Mouse (Mus musculus): ENCODE results near the gene Xrcc1. TPM values are rescaled to one million over a fixed set of nuclear protein-coding genes. Genes with fewer than 3 reads are reported as not detected.

The Xrcc1 gene
- 89.6 and 99.1 TPM in 2 replicates for polyA plus RNA-seq (2015; fragmentation: Nextera tagmentation; extraction: Ambion mirVana)

DNA sequence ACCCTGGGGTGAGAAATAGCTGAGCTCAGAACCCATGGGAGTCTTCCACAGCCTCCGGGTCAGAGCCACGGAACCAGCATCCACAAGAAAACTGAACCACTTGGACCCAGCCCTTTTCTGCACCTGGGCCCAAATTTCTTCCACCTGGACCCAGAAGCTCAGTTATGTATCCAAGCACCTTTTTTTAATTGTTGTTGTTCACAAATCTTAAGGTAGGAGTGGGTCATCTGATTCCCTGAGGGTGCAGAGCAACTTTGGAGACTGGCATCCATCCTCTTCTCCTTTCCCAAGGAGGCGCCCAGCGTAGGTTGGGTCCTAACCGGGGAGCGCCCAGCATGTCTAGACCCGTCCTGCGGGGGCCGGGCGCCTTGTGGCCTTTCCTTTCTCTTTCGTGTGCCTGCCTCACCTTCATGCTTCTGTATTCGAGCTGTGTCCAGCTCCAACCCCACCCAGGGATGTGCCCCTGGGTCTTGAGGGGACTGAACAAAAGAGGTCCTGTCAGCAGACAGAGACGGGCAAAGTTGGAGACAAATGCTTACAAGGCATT, at the start of gene Xrcc1, which contains the start of gene Pinlyp:
TSS of gene Xrcc1 (plus strand) at position 222 of the 547 bp plus-strand sequence.
TSS of gene Pinlyp (minus strand) at position 51 of the 547 bp plus-strand sequence.
- Histone ChIP-seq H3K9me3 (replicated peaks) (no peaks in the 10 kb centered on the region), H3K4me3 (peak within 1 kb of the TSS; percentile 83), H3K36me3 (ENCODE audit: poor library complexity, severe bottlenecking) (peaks cover 28% of the 10 kb centered on the region), H3K4me2 (peak within 1 kb of the TSS; percentile 74), H3K27me3 (no peaks in the 10 kb centered on the region), H3K4me1 (peaks cover 22% of the 10 kb centered on the region), H3K27ac (peak within 1 kb of the TSS; percentile 59), H3K9ac (peak within 1 kb of the TSS; percentile 85)
- ATAC-seq, result 0 out of 2 replicates have a peak, but pooled peaks have one; percentile 9
- 39% methylated on average over 13 of the region's 13 CpGs for WGBS

DNA sequence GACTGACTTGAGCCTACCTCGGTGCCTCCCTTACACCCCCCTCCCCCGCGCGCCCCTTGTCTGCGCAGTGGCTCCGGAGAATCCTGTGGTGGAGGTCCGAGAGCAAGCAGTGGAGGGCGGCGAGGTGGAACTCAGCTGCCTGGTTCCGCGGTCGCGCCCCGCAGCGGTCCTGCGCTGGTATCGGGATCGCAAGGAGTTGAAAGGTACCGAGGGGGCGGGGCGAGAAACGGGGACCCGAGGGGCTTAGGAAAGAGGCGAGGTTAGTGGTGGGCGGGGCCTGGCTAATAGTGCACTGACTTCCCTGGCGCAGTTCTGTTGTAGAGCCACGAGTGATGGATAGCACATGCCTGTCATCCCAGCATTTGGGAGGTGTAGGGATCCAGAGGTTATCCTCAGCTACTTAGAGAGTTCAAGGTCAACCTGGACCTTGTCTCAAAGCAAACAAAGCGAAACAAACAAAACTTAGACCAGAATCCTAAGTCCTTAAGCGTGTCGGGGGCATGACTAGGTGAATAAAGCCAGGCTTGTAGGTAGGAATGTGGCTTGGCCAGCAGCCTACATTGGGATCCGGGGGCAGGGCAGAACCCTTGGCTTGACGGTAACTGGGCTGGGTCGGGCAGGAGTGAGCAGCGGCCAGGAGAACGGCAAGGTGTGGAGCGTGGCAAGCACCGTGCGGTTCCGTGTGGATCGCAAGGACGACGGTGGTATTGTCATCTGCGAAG, 46.1 kb upstream of the Xrcc1 start:
- ATAC-seq, result peak; percentile 17; the same call in 1 of the 2 replicates
- Histone ChIP-seq H3K27ac (no peak overlapping the region), H3K36me3 (ENCODE audit: poor library complexity, severe bottlenecking) (peaks cover 64% of the 10 kb centered on the region), H3K9me3 (replicated peaks) (no peaks in the 10 kb centered on the region), H3K9ac (no peak overlapping the region), H3K4me2 (peak overlapping the region; percentile 36; the same call in 1 of the 2 replicates), H3K4me3 (no peak overlapping the region), H3K27me3 (peaks cover 9% of the 10 kb centered on the region; the same call in 1 of the 2 replicates), H3K4me1 (peaks cover 23% of the 10 kb centered on the region)
- 21% methylated on average over 43 of the region's 43 CpGs for WGBS

DNA sequence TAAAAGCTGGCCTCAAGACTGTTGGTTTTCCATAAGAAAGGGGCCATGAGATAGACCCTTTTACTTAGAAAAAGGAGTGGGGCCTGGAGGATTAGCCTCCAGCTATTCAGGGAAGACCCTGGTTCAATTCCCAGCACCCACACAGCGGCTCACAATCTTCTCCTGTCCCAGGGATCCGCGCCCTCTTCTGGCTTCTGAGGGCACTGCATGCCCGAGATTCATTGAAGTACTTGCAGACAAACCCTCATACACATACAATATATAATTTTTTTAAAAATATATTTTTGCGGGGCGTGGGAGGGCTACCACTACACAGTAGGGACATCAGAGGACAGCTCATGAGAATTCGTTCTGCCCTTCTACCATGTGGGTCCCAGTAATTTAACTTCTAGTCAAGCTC, 45.2 kb upstream of the Xrcc1 start:
- Histone ChIP-seq H3K27ac (no peak overlapping the region), H3K4me3 (no peak overlapping the region), H3K9me3 (replicated peaks) (no peaks in the 10 kb centered on the region), H3K27me3 (peaks cover 9% of the 10 kb centered on the region; the same call in 1 of the 2 replicates), H3K9ac (no peak overlapping the region), H3K4me1 (peaks cover 32% of the 10 kb centered on the region), H3K36me3 (ENCODE audit: poor library complexity, severe bottlenecking) (peaks cover 61% of the 10 kb centered on the region), H3K4me2 (no peak overlapping the region)
- no peak for ATAC-seq
- WGBS, result 39% methylated on average over 7 of the region's 7 CpGs

DNA sequence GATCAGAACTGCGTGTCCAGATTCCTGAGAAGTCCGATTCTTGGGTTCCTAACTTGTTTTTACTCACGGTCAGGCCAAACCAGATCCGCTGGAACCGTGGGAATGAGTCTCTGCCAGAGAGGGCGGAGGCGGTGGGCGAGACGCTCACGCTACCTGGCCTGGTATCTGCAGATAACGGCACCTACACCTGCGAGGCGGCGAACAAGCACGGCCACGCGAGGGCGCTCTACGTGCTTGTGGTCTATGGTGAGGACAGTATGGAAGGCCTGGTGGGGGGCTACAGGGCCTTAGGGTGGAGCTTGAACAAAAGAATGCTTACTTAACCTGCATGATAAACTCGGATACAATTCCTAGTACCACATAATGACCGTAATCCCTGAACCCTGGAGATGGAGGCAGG, 44.6 kb upstream of the Xrcc1 start:
- ATAC-seq, result no peak
- WGBS, result 51% methylated on average over 21 of the region's 21 CpGs
- Histone ChIP-seq H3K4me2 (no peak overlapping the region), H3K36me3 (ENCODE audit: poor library complexity, severe bottlenecking) (peaks cover 61% of the 10 kb centered on the region), H3K27me3 (peaks cover 9% of the 10 kb centered on the region; the same call in 1 of the 2 replicates), H3K27ac (no peak overlapping the region), H3K9ac (no peak overlapping the region), H3K4me3 (no peak overlapping the region), H3K4me1 (peaks cover 37% of the 10 kb centered on the region), H3K9me3 (replicated peaks) (no peaks in the 10 kb centered on the region)

DNA sequence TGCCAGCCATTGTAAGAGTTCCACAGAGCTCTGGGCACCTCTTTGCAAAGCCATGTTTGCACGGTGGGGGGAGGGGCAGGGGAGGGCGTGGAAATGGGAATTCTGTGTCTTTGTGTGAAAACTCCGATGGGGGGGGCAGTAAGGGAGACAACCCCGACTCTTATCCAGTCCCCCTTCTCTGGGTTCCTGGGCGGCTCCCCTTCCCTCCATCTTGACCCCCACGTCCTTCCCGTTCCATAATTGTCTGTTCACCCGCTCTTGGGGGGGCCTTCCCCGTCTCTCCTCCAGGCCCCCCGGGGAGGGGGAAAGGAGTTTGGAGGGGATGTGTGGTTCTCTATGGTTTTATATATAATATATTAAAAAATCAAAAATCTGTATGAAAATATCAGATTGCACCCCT, 42.1 kb upstream of the Xrcc1 start:
- Histone ChIP-seq H3K4me3 (no peak overlapping the region), H3K27ac (no peak overlapping the region; the same call in 1 of the 2 replicates), H3K9ac (no peak overlapping the region), H3K27me3 (no peaks in the 10 kb centered on the region), H3K9me3 (replicated peaks) (no peaks in the 10 kb centered on the region), H3K4me1 (peaks cover 47% of the 10 kb centered on the region), H3K36me3 (ENCODE audit: poor library complexity, severe bottlenecking) (peaks cover 47% of the 10 kb centered on the region), H3K4me2 (no peak overlapping the region)
- ATAC-seq, result no peak
- 35% methylated on average over 10 of the region's 10 CpGs for WGBS

DNA sequence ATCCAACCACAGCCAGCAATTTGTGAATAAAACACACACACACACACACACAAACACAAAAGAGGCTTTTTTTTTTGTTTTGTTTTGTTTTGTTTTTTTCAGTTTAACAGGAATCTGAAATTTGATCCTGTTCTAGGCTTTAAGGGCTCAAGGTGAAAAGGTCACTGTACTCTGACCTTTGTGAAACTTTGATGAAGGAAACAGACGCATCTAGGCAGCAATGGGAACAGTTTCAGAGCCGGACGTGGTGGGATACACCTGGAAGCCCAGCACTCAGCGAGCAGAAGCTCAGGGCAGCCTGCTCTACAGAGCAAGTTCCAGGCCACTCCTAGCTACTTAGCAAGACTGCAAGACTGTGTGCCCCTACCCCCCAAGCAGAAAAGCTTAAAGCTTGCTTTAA, 41.2 kb upstream of the Xrcc1 start:
- H3K27ac ChIP-seq, result peak overlapping the region; percentile 100
- no peak overlapping the region for H3K4me3 ChIP-seq
- H3K27me3 ChIP-seq, result no peaks in the 10 kb centered on the region
- ATAC-seq, result no peak
- peak overlapping the region; percentile 81; the same call in 1 of the 2 replicates for H3K4me2 ChIP-seq
- 25% methylated on average over 4 of the region's 4 CpGs for WGBS
- peak overlapping the region; percentile 91; the same call in 1 of the 2 replicates for H3K9ac ChIP-seq
- no peaks in the 10 kb centered on the region for H3K9me3 ChIP-seq (replicated peaks)
- peaks cover 50% of the 10 kb centered on the region for H3K4me1 ChIP-seq
- peaks cover 39% of the 10 kb centered on the region for H3K36me3 ChIP-seq (ENCODE audit: poor library complexity, severe bottlenecking)

DNA sequence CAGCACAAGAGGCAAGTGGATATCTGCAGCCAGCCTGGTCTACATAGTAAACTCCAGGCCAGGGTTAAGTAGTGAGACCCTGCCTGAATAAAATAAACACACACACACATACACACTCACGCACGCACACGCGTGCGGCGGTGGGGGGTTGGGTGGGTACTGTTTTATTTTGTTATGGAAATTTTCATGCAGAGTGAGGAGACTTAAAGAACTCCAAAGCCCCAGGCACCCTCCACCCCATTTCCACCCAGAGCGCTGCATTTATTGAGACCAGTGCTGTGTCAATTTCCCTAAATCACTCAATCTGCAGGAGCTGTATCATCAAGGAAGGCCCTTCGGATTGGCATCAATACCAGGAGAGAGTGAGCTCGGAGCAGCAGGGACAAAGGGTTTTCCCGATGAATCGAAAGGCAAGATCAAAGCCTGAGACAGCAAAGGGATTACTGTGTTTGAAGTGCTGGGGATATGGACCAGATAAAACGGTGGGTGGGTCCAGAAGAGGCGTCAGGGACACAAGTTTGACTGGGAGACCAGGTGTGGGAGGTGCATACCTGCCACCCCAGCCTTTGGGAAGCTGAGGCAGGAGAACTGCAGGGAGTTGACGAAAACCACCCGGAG, 40.5 kb upstream of the Xrcc1 start:
- H3K4me1 ChIP-seq, result peaks cover 57% of the 10 kb centered on the region
- 11% methylated on average over 15 of the region's 15 CpGs for WGBS
- H3K36me3 ChIP-seq (ENCODE audit: poor library complexity, severe bottlenecking), result peaks cover 35% of the 10 kb centered on the region
- no peaks in the 10 kb centered on the region for H3K9me3 ChIP-seq (replicated peaks)
- peak overlapping the region; percentile 91 for H3K9ac ChIP-seq
- peak overlapping the region; percentile 81 for H3K4me2 ChIP-seq
- no peak for ATAC-seq
- H3K27me3 ChIP-seq, result no peaks in the 10 kb centered on the region
- peak overlapping the region; percentile 57 for H3K4me3 ChIP-seq
- peak overlapping the region; percentile 100 for H3K27ac ChIP-seq

DNA sequence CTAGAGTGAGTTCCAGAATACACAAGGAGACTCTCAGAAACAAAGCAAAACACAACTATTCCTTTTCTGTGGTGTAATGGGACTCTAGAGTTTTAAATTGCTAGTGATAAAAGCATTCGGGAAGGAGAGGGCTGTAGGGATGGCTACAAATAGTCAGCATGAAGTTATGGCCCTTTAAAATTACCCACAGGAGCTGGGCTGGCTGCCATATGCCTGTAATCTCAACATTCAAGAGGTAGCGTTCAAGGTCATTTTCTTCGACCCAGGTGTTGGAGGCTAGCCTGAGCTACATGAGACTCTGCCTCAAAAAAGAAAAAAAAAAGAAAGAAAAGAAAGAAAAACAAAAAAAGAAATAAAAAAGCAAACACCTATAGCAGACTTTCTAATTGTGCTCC, 40.0 kb upstream of the Xrcc1 start:
- peak overlapping the region; percentile 57 for H3K4me3 ChIP-seq

DNA sequence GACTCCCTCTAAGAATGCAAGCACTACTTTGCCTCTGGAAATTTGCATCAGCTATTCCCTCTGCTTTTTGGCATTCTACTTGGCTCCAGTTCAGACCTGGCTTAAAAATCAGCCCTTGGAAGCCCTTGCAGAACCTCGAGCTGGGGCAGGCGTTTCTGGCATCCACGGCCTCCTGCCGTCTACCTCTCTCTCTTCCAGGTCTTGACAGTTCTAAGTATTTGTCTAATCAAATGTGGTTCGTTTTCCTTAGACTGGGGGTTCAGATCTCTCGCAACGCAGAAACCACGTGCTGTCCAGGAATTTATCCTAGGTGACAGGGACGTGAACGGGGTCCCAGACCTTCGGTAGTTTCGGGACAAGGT, 39.6 kb upstream of the Xrcc1 start:
- H3K36me3 ChIP-seq (ENCODE audit: poor library complexity, severe bottlenecking), result peaks cover 35% of the 10 kb centered on the region
- ATAC-seq, result no peak
- H3K4me1 ChIP-seq, result peaks cover 59% of the 10 kb centered on the region

More for the DNA sequence above, 40.0 kb upstream of the Xrcc1 start:
- H3K36me3 ChIP-seq (ENCODE audit: poor library complexity, severe bottlenecking), result peaks cover 35% of the 10 kb centered on the region
- peak overlapping the region; percentile 91 for H3K9ac ChIP-seq
- ATAC-seq, result no peak
- WGBS, result 7% methylated on average over 3 of the region's 3 CpGs
- peak overlapping the region; percentile 81 for H3K4me2 ChIP-seq
- H3K27ac ChIP-seq, result peak overlapping the region; percentile 100
- H3K9me3 ChIP-seq (replicated peaks), result no peaks in the 10 kb centered on the region
- peaks cover 59% of the 10 kb centered on the region for H3K4me1 ChIP-seq
- H3K27me3 ChIP-seq, result no peaks in the 10 kb centered on the region

DNA sequence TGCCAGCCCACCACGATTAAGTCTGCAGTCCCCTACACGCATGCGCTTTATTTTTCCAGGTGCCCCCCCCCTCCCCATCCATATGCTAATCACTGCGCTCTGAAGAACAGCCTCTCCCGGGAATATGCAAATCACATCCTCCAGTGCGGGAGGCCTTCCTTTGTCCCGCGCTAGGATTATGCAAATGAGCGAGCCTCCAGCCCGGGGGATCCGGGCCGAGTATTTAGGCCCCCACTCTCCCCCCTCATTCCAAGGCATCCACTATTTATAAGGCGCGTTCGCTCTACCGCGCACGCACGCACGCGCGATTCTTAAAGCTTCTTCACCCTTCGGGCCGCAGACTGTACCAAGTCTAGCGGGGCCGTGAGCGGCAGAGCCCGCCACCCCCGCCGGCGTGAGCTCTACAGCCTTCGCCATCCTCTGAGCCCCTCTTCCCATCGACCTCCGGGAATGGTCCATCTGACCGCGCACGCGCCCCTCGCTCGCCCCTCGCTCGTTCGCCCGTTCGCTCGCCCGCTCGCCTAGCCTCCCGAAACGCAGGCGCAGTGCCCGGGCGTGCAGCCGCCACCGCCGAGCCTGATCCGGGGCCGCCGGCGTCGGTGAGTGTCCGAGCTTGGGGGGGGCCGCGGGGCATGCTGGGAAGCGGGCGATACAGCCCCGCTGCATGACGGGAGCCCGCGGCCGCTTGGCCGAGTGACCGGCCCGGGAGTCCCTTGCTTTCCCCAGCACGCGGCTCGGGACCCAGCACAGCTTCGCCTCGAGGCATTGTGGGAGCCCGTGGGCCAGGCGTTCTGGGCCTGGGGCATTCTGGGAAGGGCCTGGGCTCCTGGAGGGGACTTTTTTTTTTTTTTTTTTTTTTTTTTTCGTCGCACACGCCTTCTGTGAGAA, 39.0 kb upstream of the Xrcc1 start, which contains the start of gene Zfp428:
TSS of gene Zfp428 (plus strand) at position 169 of the 888 bp plus-strand sequence.
- H3K9ac ChIP-seq, result peak within 1 kb of the TSS; percentile 91
- no peaks in the 10 kb centered on the region for H3K27me3 ChIP-seq
- H3K4me1 ChIP-seq, result peaks cover 59% of the 10 kb centered on the region
- ATAC-seq, result peak; percentile 93
- H3K4me2 ChIP-seq, result peak within 1 kb of the TSS; percentile 81
- H3K4me3 ChIP-seq, result peak within 1 kb of the TSS; percentile 57
- H3K36me3 ChIP-seq (ENCODE audit: poor library complexity, severe bottlenecking), result peaks cover 35% of the 10 kb centered on the region
- H3K9me3 ChIP-seq (replicated peaks), result no peaks in the 10 kb centered on the region
- peak within 1 kb of the TSS; percentile 100 for H3K27ac ChIP-seq
- WGBS, result under 1% methylated on average over 79 of the region's 84 CpGs

More for the DNA sequence above, 39.6 kb upstream of the Xrcc1 start:
- Histone ChIP-seq H3K4me2 (peak overlapping the region; percentile 81), H3K4me3 (peak overlapping the region; percentile 57), H3K27ac (peak overlapping the region; percentile 100), H3K9ac (peak overlapping the region; percentile 91), H3K27me3 (no peaks in the 10 kb centered on the region), H3K9me3 (replicated peaks) (no peaks in the 10 kb centered on the region)
- WGBS, result 0% methylated on average over 12 of the region's 12 CpGs

DNA sequence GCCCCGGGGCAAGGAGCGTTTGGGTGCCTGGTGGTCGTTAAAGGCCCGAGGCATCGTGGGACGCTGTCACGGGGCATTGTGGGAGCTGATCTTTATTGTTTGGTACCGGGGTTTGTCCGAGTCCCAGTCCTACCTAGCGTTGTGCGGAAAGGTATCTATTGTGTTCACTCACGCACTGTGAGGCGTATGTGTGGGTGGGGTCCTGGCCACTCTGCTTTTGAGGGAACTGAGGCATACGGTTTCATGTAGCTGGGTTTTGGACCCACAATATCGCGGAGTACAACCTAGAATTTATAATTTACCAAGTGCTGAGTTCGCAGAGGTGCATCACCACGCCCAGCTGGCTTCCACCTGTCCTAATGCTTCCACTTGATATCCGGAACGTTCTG, 38.4 kb upstream of the Xrcc1 start:
- H3K4me2 ChIP-seq, result peak overlapping the region; percentile 81
- under 1% methylated on average over 20 of the region's 20 CpGs for WGBS
- H3K4me1 ChIP-seq, result peaks cover 59% of the 10 kb centered on the region
- peaks cover 34% of the 10 kb centered on the region for H3K36me3 ChIP-seq (ENCODE audit: poor library complexity, severe bottlenecking)
- no peaks in the 10 kb centered on the region for H3K9me3 ChIP-seq (replicated peaks)
- no peaks in the 10 kb centered on the region for H3K27me3 ChIP-seq
- peak; percentile 7 for ATAC-seq
- H3K4me3 ChIP-seq, result peak overlapping the region; percentile 57
- peak overlapping the region; percentile 91 for H3K9ac ChIP-seq
- peak overlapping the region; percentile 100 for H3K27ac ChIP-seq

All from forebrain, embryonic 13.5 days (tissue).